Mouse (Mus musculus) intestine, embryonic 14.5 days (tissue): ENCODE measurements around the gene Ugt1a6a. TPM values are rescaled to one million over a fixed set of nuclear protein-coding genes. Genes with fewer than 3 reads are reported as not detected.

Experiments
- ATAC-seq: fragments of 200-750 bp; cut with Nextera tagmentation; replicated peaks from 2 replicates; pipeline ENCODE4 v1.8.0; 2017; ENCODE audit warnings: low read depth, moderate number of reproducible peaks, moderate TSS enrichment, moderate library complexity; ENCODE audit not compliant: low FRiP score, low TSS enrichment
- DNase-seq: peaks from one replicate; pipeline ENCODE4 v3.0.0-alpha.2; 2018; ENCODE audit warnings: low spot score
- H3K27ac ChIP-seq: fragments of 300-500 bp; sonication (generic); 2 replicates; pipeline ENCODE4 v1.5.1; 2014; ENCODE audit warnings: low read depth, mild to moderate bottlenecking, control low read depth
- H3K27me3 ChIP-seq: fragments of 300-500 bp; sonication (generic); replicated peaks from 2 replicates; pipeline ENCODE4 v1.6.1; 2014; ENCODE audit warnings: low read length, control low read depth; ENCODE audit not compliant: control insufficient read depth, insufficient read depth
- H3K36me3 ChIP-seq: fragments of 300-500 bp; sonication (generic); 2 replicates; pipeline ENCODE4 v1.6.1; 2014; ENCODE audit warnings: low read length, control low read depth; ENCODE audit not compliant: control insufficient read depth, insufficient read depth
- H3K4me1 ChIP-seq: fragments of 300-500 bp; sonication (generic); replicated peaks from 2 replicates; pipeline ENCODE4 v1.6.1; 2014; ENCODE audit warnings: low read length, control low read depth, mixed read lengths; ENCODE audit not compliant: control insufficient read depth, insufficient read depth
- H3K4me2 ChIP-seq: fragments of 300-500 bp; sonication (generic); 2 replicates; pipeline ENCODE4 v1.6.1; 2014; ENCODE audit warnings: low read length
- H3K4me3 ChIP-seq: fragments of 300-500 bp; sonication (generic); 2 replicates; pipeline ENCODE4 v1.5.1; 2014; ENCODE audit warnings: low read depth, low read length, control low read depth, mixed read lengths
- H3K9ac ChIP-seq: fragments of 300-500 bp; sonication (generic); 2 replicates; pipeline ENCODE4 v1.6.1; 2014; ENCODE audit warnings: mild to moderate bottlenecking, low read length
- H3K9me3 ChIP-seq: fragments of 300-500 bp; sonication (generic); 2 replicates; pipeline ENCODE4 v1.6.1; 2016; ENCODE audit warnings: low read length, control low read depth; ENCODE audit not compliant: control insufficient read depth
- WGBS: fragments of 180-500 bp; shearing (Covaris S2); extraction: QIAGEN DNeasy Blood & Tissue Kit; methylation state at CpG from one replicate; pipeline ENCODE4 v1.1.7; 2014; 5-methylcytosine and 5-hydroxymethylcytosine counted together
- polyA plus RNA-seq: library from polyadenylated mRNA; unstranded; fragments of >200 nt; fragmentation: Nextera tagmentation; extraction: Ambion mirVana; gene quantifications from 2 replicates; pipeline ENCODE4 v1.2.1, GENCODE M21; 2014

Gene Ugt1a6a
- polyA plus RNA-seq, 1 experiment from 2014 or later = 7.5 TPM

GRCm38 (mm10) chr1:88232664-88233380 is 98.2 kb downstream of the Ugt1a6a start:
- Histone ChIP-seq H3K27ac (no peak overlapping the region), H3K4me1 (no peaks in the 10 kb centered on the region), H3K36me3 (no peaks in the 10 kb centered on the region), H3K9ac (no peak overlapping the region), H3K9me3 (peaks cover 89% of the 10 kb centered on the region), H3K4me2 (no peak overlapping the region), H3K4me3 (no peak overlapping the region), H3K27me3 (no peaks in the 10 kb centered on the region)
- DNase-seq (no peak), ATAC-seq (no peak)
- WGBS = 57% methylated on average over 3 of the region's 3 CpGs

GRCm38 (mm10) chr1:88233421-88234247 is 99.0 kb downstream of the Ugt1a6a start:
- Histone ChIP-seq H3K4me3 (no peak overlapping the region), H3K36me3 (no peaks in the 10 kb centered on the region), H3K27me3 (no peaks in the 10 kb centered on the region), H3K4me1 (no peaks in the 10 kb centered on the region), H3K27ac (no peak overlapping the region), H3K4me2 (no peak overlapping the region), H3K9me3 (peaks cover 89% of the 10 kb centered on the region), H3K9ac (no peak overlapping the region)
- WGBS = 68% methylated on average over 14 of the region's 14 CpGs
- DNase-seq (no peak), ATAC-seq (no peak)

GRCm38 (mm10) chr1:88234248-88234610 is 99.6 kb downstream of the Ugt1a6a start:
- 65% methylated on average over 4 of the region's 4 CpGs for WGBS
- ATAC-seq (no peak), DNase-seq (no peak)
- no peaks in the 10 kb centered on the region for H3K36me3 ChIP-seq
- H3K27ac ChIP-seq = no peak overlapping the region
- no peaks in the 10 kb centered on the region for H3K27me3 ChIP-seq
- no peak overlapping the region for H3K4me2 ChIP-seq
- no peak overlapping the region for H3K9ac ChIP-seq
- H3K4me3 ChIP-seq = no peak overlapping the region
- no peaks in the 10 kb centered on the region for H3K4me1 ChIP-seq
- H3K9me3 ChIP-seq = peaks cover 90% of the 10 kb centered on the region

GRCm38 (mm10) chr1:88234646-88235045 is 100.0 kb downstream of the Ugt1a6a start:
- no peak overlapping the region for H3K4me2 ChIP-seq
- no peak overlapping the region for H3K4me3 ChIP-seq
- no peaks in the 10 kb centered on the region for H3K27me3 ChIP-seq
- peaks cover 90% of the 10 kb centered on the region for H3K9me3 ChIP-seq
- H3K36me3 ChIP-seq = no peaks in the 10 kb centered on the region
- H3K9ac ChIP-seq = no peak overlapping the region
- H3K4me1 ChIP-seq = no peaks in the 10 kb centered on the region
- no peak overlapping the region for H3K27ac ChIP-seq
- no peak for ATAC-seq
- DNase-seq = no peak
- WGBS = 47% methylated on average over 5 of the region's 5 CpGs

- peaks cover 89% of the 10 kb centered on the region for H3K9me3 ChIP-seq
- ATAC-seq (no peak), DNase-seq (no peak)
- no peak overlapping the region for H3K4me3 ChIP-seq
- no peak overlapping the region for H3K9ac ChIP-seq
- no peak overlapping the region for H3K27ac ChIP-seq
- H3K27me3 ChIP-seq = no peaks in the 10 kb centered on the region
- no peaks in the 10 kb centered on the region for H3K36me3 ChIP-seq
- H3K4me2 ChIP-seq = no peak overlapping the region
- H3K4me1 ChIP-seq = no peaks in the 10 kb centered on the region
- WGBS = 64% methylated on average over 11 of the region's 11 CpGs
Measured at GRCm38 (mm10) chr1:88235046-88235893, 100.7 kb downstream of the Ugt1a6a start.

GRCm38 (mm10) chr1:88235894-88236415 is 101.3 kb downstream of the Ugt1a6a start:
- DNase-seq (no peak), ATAC-seq (no peak)
- H3K4me3 ChIP-seq = no peak overlapping the region
- peaks cover 89% of the 10 kb centered on the region for H3K9me3 ChIP-seq
- H3K27ac ChIP-seq = no peak overlapping the region
- H3K9ac ChIP-seq = no peak overlapping the region
- no peaks in the 10 kb centered on the region for H3K27me3 ChIP-seq
- no peaks in the 10 kb centered on the region for H3K4me1 ChIP-seq
- WGBS = 65% methylated on average over 4 of the region's 4 CpGs
- no peaks in the 10 kb centered on the region for H3K36me3 ChIP-seq
- no peak overlapping the region for H3K4me2 ChIP-seq

- H3K4me3 ChIP-seq = no peak overlapping the region
- H3K9me3 ChIP-seq = peaks cover 83% of the 10 kb centered on the region
- H3K4me1 ChIP-seq = no peaks in the 10 kb centered on the region
- 77% methylated on average over 5 of the region's 5 CpGs for WGBS
- no peak overlapping the region for H3K27ac ChIP-seq
- no peak overlapping the region for H3K9ac ChIP-seq
- no peaks in the 10 kb centered on the region for H3K27me3 ChIP-seq
- H3K4me2 ChIP-seq = no peak overlapping the region
- no peaks in the 10 kb centered on the region for H3K36me3 ChIP-seq
- DNase-seq (no peak), ATAC-seq (peak; percentile 4; the same call in 1 of the 2 replicates)
Measured at GRCm38 (mm10) chr1:88237311-88237710, 102.7 kb downstream of the Ugt1a6a start.

- Histone ChIP-seq H3K4me1 (no peaks in the 10 kb centered on the region), H3K36me3 (no peaks in the 10 kb centered on the region), H3K9ac (no peak overlapping the region), H3K4me3 (no peak overlapping the region), H3K9me3 (peaks cover 84% of the 10 kb centered on the region), H3K4me2 (no peak overlapping the region), H3K27me3 (no peaks in the 10 kb centered on the region), H3K27ac (no peak overlapping the region)
- DNase-seq (no peak), ATAC-seq (no peak; the same call in 1 of the 2 replicates)
- WGBS = 77% methylated on average over 6 of the region's 6 CpGs
Measured at GRCm38 (mm10) chr1:88238771-88239170, 104.2 kb downstream of the Ugt1a6a start.
